ENCODE assay signal across 12 mouse cellular contexts in genomic region chr19:38015873-38016254, GRCm38 (mm10). TPM values are rescaled to one million over a fixed set of nuclear protein-coding genes. Genes with fewer than 3 reads are reported as not detected.
DNase-seq lines count a peak whose midpoint lies in the region; ATAC-seq and TF ChIP-seq lines count a peak whose summit lies in the region.
"Had no signal": no experiment of that assay in that cellular context is flagged by ENCODE, and none has a peak within 500 bp of the region (broad histone marks: within the 10 kb centered on the region; RNA-seq: fewer than 3 reads in every experiment).

No protein-coding gene starts in this region.

- peaks cover 12% of the 10 kb centered on the region for H3K4me1 ChIP-seq in hindbrain, embryonic 10.5 days (replicated peaks)
- no peaks in the 10 kb centered on the region for H3K4me1 ChIP-seq in hindbrain, embryonic 14.5 days (replicated peaks; ENCODE audit: control insufficient read depth, insufficient read depth, low read length)
- 0 out of 2 replicates have a peak, but pooled peaks cover 4% of the 10 kb centered on the region for H3K4me1 ChIP-seq in lung, postnatal 0 days (ENCODE audit: insufficient read depth, low read depth, low read length)
- no peaks in the 10 kb centered on the region for H3K4me1 ChIP-seq in hindbrain, postnatal 0 days (ENCODE audit: insufficient read depth, low read length)
- no peaks in the 10 kb centered on the region for H3K4me1 ChIP-seq in stomach, embryonic 14.5 days (ENCODE audit: control insufficient read depth, insufficient read depth, low read length)

- TF ChIP-seq CTCF in lung, postnatal 0 days (IDR thresholded peaks at IDR 0.05) = no peak
- no peak for TF ChIP-seq CTCF in hindbrain, postnatal 0 days (IDR thresholded peaks at IDR 0.05; ENCODE audit: low read depth)

- no peaks in the 10 kb centered on the region for H3K27me3 ChIP-seq in hindbrain, embryonic 10.5 days (ENCODE audit: insufficient read depth, poor library complexity, severe bottlenecking)
- H3K27me3 ChIP-seq in hindbrain, embryonic 14.5 days (ENCODE audit: control insufficient read depth, insufficient read depth, low read length) = no peaks in the 10 kb centered on the region
- H3K27me3 ChIP-seq in lung, postnatal 0 days (replicated peaks; ENCODE audit: insufficient read depth, low read length) = no peaks in the 10 kb centered on the region
- no peaks in the 10 kb centered on the region for H3K27me3 ChIP-seq in hindbrain, postnatal 0 days (ENCODE audit: insufficient read depth, low read length)
- no peaks in the 10 kb centered on the region for H3K27me3 ChIP-seq in stomach, embryonic 14.5 days (ENCODE audit: control insufficient read depth, insufficient read depth, low read length)
- H3K27me3 ChIP-seq: CH12.LX had no signal

- H3K4me2 ChIP-seq in hindbrain, embryonic 14.5 days (replicated peaks) = no peak overlapping the region
- H3K4me2 ChIP-seq in lung, postnatal 0 days (replicated peaks; ENCODE audit: low read depth, low read length) = no peak overlapping the region
- H3K4me2 ChIP-seq in hindbrain, postnatal 0 days (ENCODE audit: low read depth, low read length) = no peak overlapping the region
- H3K4me2 ChIP-seq in stomach, embryonic 14.5 days (replicated peaks; ENCODE audit: low read depth, low read length) = no peak overlapping the region

- H3K36me3 ChIP-seq in hindbrain, embryonic 10.5 days = no peaks in the 10 kb centered on the region
- no peaks in the 10 kb centered on the region for H3K36me3 ChIP-seq in hindbrain, embryonic 14.5 days (replicated peaks; ENCODE audit: control insufficient read depth, insufficient read depth)
- no peaks in the 10 kb centered on the region for H3K36me3 ChIP-seq in lung, postnatal 0 days (ENCODE audit: insufficient read depth, low read length)
- no peaks in the 10 kb centered on the region for H3K36me3 ChIP-seq in hindbrain, postnatal 0 days (ENCODE audit: insufficient read depth, low read length)
- H3K36me3 ChIP-seq in stomach, embryonic 14.5 days (ENCODE audit: control insufficient read depth, insufficient read depth, low read length) = no peaks in the 10 kb centered on the region

- no peak for TF ChIP-seq EP300 in lung, postnatal 0 days (IDR thresholded peaks at IDR 0.05)

- H3K9ac ChIP-seq in hindbrain, embryonic 14.5 days = no peak overlapping the region
- H3K9ac ChIP-seq in lung, postnatal 0 days (replicated peaks; ENCODE audit: low read depth) = no peak overlapping the region
- no peak overlapping the region for H3K9ac ChIP-seq in hindbrain, postnatal 0 days (replicated peaks; ENCODE audit: low read length)
- no peak overlapping the region for H3K9ac ChIP-seq in stomach, embryonic 14.5 days (replicated peaks; ENCODE audit: low read depth, low read length)

- WGBS in hindbrain, embryonic 10.5 days = 69% methylated on average over 1 of the region's 1 CpGs
- 59% methylated on average over 1 of the region's 1 CpGs for WGBS in hindbrain, embryonic 14.5 days
- WGBS in lung, postnatal 0 days = 55% methylated on average over 1 of the region's 1 CpGs
- 64% methylated on average over 1 of the region's 1 CpGs for WGBS in hindbrain, postnatal 0 days
- 56% methylated on average over 1 of the region's 1 CpGs for WGBS in stomach, embryonic 14.5 days

- 0 out of 2 replicates have a peak overlapping the region, but pooled peaks have one; percentile 23 for H3K27ac ChIP-seq in hindbrain, embryonic 10.5 days
- no peak overlapping the region for H3K27ac ChIP-seq in hindbrain, embryonic 14.5 days
- H3K27ac ChIP-seq in lung, postnatal 0 days (ENCODE audit: low read length) = peak overlapping the region; percentile 90
- H3K27ac ChIP-seq in hindbrain, postnatal 0 days = 0 out of 2 replicates have a peak overlapping the region, but pooled peaks have one; percentile 49
- peak overlapping the region; percentile 64; the same call in 1 of the 2 replicates for H3K27ac ChIP-seq in stomach, embryonic 14.5 days (ENCODE audit: low read length)

- ATAC-seq in hindbrain, embryonic 14.5 days (ENCODE audit: low FRiP score) = no peak
- ATAC-seq in lung, postnatal 0 days = peak; percentile 29
- ATAC-seq in hindbrain, postnatal 0 days = 0 out of 2 replicates have a peak, but pooled peaks have one; percentile 33
- ATAC-seq in stomach, embryonic 14.5 days (ENCODE audit: insufficient number of reproducible peaks, insufficient read depth, low FRiP score, low read depth) = peak; percentile 56
- no peak for ATAC-seq in erythroid progenitor cell, adult 5-6 weeks (replicated peaks; ENCODE audit: low FRiP score, poor library complexity, severe bottlenecking)

- no peaks in the 10 kb centered on the region for H3K9me3 ChIP-seq in hindbrain, embryonic 10.5 days
- H3K9me3 ChIP-seq in hindbrain, embryonic 14.5 days (ENCODE audit: control insufficient read depth, low read length) = no peaks in the 10 kb centered on the region
- no peaks in the 10 kb centered on the region for H3K9me3 ChIP-seq in lung, postnatal 0 days (ENCODE audit: low read length)
- H3K9me3 ChIP-seq in hindbrain, postnatal 0 days (ENCODE audit: low read length) = no peaks in the 10 kb centered on the region
- H3K9me3 ChIP-seq in stomach, embryonic 14.5 days (ENCODE audit: control insufficient read depth, low read depth, low read length) = no peaks in the 10 kb centered on the region

- no peak overlapping the region for H3K4me3 ChIP-seq in hindbrain, embryonic 10.5 days
- H3K4me3 ChIP-seq in hindbrain, embryonic 14.5 days (replicated peaks; ENCODE audit: low read length) = no peak overlapping the region
- H3K4me3 ChIP-seq in lung, postnatal 0 days (ENCODE audit: low read depth, low read length) = no peak overlapping the region
- H3K4me3 ChIP-seq in hindbrain, postnatal 0 days (ENCODE audit: low read length) = no peak overlapping the region
- no peak overlapping the region for H3K4me3 ChIP-seq in stomach, embryonic 14.5 days (ENCODE audit: low read depth, low read length)

- DNase-seq in hindbrain, embryonic 10.5 days (ENCODE audit: low spot score) = no peak
- no peak for DNase-seq in hindbrain, embryonic 14.5 days (ENCODE audit: low spot score)
- no peak for DNase-seq in lung, postnatal 0 days (ENCODE audit: low spot score)
- no peak for DNase-seq in lung, adult 18-20 months
- DNase-seq in hindbrain, postnatal 0 days (ENCODE audit: low spot score) = no peak
- DNase-seq in thymus, postnatal 36 days = no peak
- DNase-seq: cerebellum, adult 11 months; spleen, adult 18-20 months; thymus, adult 2 months had no signal

RNA-seq across cellular contexts. Expression of gene Myof, which starts 27.5 kb away (rescaled TPM):
- polyA plus RNA-seq in hindbrain, embryonic 10.5 days (2016; fragmentation: Nextera tagmentation; extraction: Ambion mirVana) = 2.2 and 2.4 TPM in 2 replicates
- polyA plus RNA-seq in hindbrain, embryonic 14.5 days (2014; fragmentation: Nextera tagmentation; extraction: Ambion mirVana) = 2.0 and 3.2 TPM in 2 replicates
- polyA plus RNA-seq in lung, postnatal 0 days (2015; fragmentation: Nextera tagmentation; extraction: Ambion mirVana) = 36.4 and 37.3 TPM in 2 replicates
- total RNA-seq in hindbrain, postnatal 0 days (2014; rRNA removed) = 3.7 and 4.2 TPM in 2 replicates
- polyA plus RNA-seq in hindbrain, postnatal 0 days (2015; fragmentation: Nextera tagmentation; extraction: Ambion mirVana) = 1.4 and 2.6 TPM in 2 replicates
- 22.7 and 25.1 TPM in 2 replicates for polyA plus RNA-seq in stomach, embryonic 14.5 days (2014; fragmentation: Nextera tagmentation; extraction: Ambion mirVana)
- total RNA-seq in erythroid progenitor cell, adult 5-6 weeks (2015; ENCODE audit: low replicate concordance) = 0.84 and 1.8 TPM in 2 replicates
- 2.0 and 4.5 TPM in 2 replicates for total RNA-seq in erythroid progenitor cell, adult 5-6 weeks (2017; ENCODE audit: low replicate concordance)

RNA-seq across cellular contexts. Expression of gene Cep55, which starts 38.9 kb away (rescaled TPM):
- 33.5 and 42.9 TPM in 2 replicates for polyA plus RNA-seq in hindbrain, embryonic 10.5 days (2016; fragmentation: Nextera tagmentation; extraction: Ambion mirVana)
- polyA plus RNA-seq in hindbrain, embryonic 14.5 days (2014; fragmentation: Nextera tagmentation; extraction: Ambion mirVana) = 4.6 and 6.8 TPM in 2 replicates
- 1.9 and 3.2 TPM in 2 replicates for polyA plus RNA-seq in lung, postnatal 0 days (2015; fragmentation: Nextera tagmentation; extraction: Ambion mirVana)
- 2.3 and 6.6 TPM in 2 replicates for total RNA-seq in hindbrain, postnatal 0 days (2014; rRNA removed)
- 2.5 and 3.8 TPM in 2 replicates for polyA plus RNA-seq in hindbrain, postnatal 0 days (2015; fragmentation: Nextera tagmentation; extraction: Ambion mirVana)
- polyA plus RNA-seq in stomach, embryonic 14.5 days (2014; fragmentation: Nextera tagmentation; extraction: Ambion mirVana) = 28.5 and 33.3 TPM in 2 replicates
- total RNA-seq in erythroid progenitor cell, adult 5-6 weeks (2015; ENCODE audit: low replicate concordance) = 1.7 and 9.7 TPM in 2 replicates
- 1.9 and 8.8 TPM in 2 replicates for total RNA-seq in erythroid progenitor cell, adult 5-6 weeks (2017; ENCODE audit: low replicate concordance)

Comparison
In these comparisons a context has a peak if more than half of its experiments do, and no peak if none do; other contexts are left out.
1. ATAC-seq: peak in lung, postnatal 0 days (single experiment), hindbrain, postnatal 0 days (single experiment) and stomach, embryonic 14.5 days (single experiment); none in hindbrain, embryonic 14.5 days (single experiment) and erythroid progenitor cell, adult 5-6 weeks (single experiment).